Mouse (Mus musculus) cerebellum, postnatal 14 days (tissue): ENCODE results near the gene Klf1.
"Not testable (repeated sequence)": the region's sequence is repeated elsewhere in the genome, so short reads cannot be mapped to it uniquely, and the experiment has no call there.

Experiments used
- DNase-seq, 2 experiments: peaks; one replicate each; pipeline ENCODE4 v3.0.0; 2021; ENCODE audit warnings: mixed read lengths in 2 of 2

Klf1 gene

DNA sequence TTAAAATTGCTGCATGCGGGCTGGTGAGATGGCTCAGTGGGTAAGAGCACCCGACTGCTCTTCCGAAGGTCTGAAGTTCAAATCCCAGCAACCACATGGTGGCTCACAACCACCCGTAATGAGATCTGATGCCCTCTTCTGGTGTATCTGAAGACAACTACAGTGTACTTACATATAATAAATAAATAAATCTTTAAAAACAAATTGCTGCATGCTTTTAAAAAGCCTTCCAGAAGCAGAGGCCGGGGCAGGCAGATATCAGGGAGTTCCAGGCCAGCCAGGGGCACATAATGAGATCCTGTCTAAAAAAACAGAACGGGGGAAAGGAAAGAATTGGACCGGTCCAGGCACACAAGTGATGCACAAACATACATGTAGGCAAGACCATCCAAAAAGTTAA, 6.3 kb downstream of the Klf1 start:
- not testable (repeated sequence) for DNase-seq

- DNase-seq: peak; percentile 80 to 88
These were observed 6.9 kb downstream of the Klf1 start, which contains the start of gene Dnase2a for GRCm38 (mm10) chr8:84908421-84909161. TSS of gene Dnase2a (plus strand) at chr8:84908560.

- no peak for DNase-seq
These were observed 7.5 kb downstream of the Klf1 start for GRCm38 (mm10) chr8:84909162-84909767.

DNA sequence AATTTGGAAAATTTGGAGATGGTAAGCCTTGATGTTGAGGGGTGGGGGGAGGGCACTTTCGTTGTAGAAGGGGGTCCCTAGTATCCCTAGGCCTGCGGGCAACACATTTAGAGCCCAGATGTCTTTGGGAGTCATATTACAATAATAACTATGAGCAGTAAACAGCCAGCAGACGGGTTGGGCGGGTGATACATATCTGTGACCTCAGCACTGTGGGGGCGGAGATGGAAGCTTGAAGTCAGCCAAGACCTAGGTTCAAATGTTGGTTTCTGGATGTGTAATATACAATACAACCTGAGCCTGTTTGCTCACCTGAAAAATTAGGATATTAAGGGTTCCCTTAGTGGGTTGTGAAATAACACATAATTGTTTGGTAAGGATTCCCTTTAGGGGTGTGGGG, 8.2 kb downstream of the Klf1 start:
- DNase-seq: no peak

GRCm38 (mm10) chr8:84910551-84910950, 8.8 kb downstream of the Klf1 start:
- peak; percentile 64 to 70 for DNase-seq

GRCm38 (mm10) chr8:84911854-84912253, 10.1 kb downstream of the Klf1 start:
- DNase-seq: no peak

- no peak for DNase-seq
These were observed 10.7 kb downstream of the Klf1 start for GRCm38 (mm10) chr8:84912391-84912790.

DNA sequence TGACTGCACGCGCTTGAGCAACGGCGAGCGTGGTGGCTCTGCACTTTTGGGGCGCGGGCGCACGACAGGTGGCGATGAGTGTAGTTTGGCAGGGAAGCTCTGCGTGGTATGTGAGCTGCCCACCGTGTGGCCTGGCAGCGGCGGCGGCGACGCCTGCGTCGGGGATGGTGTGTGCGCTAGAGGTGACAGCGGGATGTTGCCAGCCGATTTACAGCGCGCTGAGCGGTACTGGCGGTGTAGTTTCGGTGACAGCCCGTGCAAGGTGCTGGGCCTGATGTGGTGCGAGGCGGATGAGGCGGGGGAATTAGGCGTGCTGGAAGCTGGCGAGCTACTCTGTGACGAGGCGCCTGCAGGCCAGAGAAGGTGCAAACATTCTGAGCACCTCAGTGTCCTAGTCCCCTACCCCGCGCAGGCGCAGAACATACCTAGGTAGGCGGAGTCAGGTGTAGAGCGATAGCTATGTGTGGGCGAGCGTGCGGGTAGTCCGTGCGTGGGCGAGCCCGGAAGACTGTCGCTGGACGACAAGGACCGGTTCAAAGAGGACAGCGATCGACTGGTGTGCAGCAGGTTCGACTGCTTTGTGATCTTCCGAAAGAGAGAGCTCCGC, 11.3 kb downstream of the Klf1 start:
- DNase-seq: peak; percentile 86 to 88

DNA sequence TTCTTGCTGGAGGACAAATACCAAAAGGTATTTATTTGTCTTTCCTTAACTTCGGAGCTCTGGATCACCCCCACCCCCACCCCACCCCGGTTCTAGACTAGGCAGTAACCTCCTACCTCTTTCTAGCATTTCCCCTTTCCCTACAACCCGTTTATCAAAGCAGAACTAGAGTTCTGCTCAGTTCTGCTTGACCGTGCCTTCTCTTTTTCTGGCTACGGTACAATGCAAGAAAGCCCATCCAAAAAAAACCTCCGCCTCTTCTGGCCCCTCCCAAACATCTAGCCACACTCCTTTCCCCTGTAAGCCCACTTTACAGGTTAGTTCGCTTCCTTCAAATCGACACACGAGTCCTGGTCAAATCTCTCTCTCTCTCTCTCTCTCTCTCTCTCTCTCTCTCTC, 11.8 kb downstream of the Klf1 start:
- no peak for DNase-seq

- DNase-seq: peak; percentile 60 to 84
These were observed 12.2 kb downstream of the Klf1 start for GRCm38 (mm10) chr8:84913960-84914359.

DNA sequence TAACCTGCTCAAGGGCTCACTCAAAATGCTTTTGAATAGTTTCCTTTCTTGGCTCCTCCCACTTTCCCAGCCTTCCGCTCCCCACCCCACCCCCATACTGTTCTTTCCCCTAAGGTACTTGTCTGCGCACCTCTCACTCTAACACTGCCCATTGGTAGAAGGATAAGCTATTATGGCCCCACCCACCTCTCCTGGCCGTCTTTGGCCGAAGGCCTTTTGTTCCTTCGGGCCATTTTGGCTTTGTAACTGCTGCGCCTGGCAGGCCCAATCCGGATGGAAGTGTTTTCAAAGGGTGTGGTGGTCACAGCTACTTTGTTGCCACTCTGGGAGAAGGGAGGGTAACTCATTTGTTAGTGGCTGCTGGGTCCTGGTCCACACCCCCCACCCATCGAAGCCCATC, 13.5 kb downstream of the Klf1 start:
- no peak for DNase-seq

DNA sequence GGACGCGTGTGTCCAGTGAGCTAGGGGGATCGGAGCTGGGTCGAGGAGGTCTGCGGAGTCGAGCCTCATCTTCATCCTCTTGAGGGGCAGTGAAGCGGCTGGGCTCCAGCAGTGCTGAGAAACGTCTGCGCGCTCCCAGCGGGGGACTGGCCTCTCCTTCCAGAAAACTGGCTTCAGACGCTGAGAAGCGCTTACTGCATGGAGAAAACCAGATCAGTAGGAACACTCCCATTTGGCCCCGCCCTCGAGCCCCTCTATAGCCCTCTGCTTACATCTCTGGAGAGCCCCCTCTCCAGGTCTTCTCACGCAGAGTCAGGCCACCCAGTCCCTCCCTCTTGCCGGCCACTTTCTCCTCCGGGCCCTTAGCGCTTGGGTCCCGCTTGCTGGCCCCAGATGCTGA, 16.1 kb downstream of the Klf1 start:
- no peak for DNase-seq

DNA sequence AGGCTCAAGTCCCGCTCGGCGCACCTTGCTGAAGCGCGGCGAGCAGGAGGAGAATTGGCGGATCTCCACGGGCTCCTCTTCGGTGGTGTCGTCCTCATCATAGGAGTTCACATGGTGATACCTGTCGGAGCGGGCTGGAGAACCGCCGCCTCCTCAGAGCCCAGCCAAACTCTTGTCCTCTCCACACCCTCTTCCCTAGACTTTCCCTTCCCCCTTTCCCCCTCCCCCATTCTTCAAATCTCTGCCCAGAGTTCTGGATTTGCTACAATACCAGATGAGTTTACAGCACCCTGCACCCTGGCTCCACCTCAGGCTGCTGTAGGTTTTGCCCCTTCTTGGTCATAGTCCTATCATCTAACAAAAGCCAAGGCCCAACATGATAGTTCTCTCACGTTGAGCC, 16.9 kb downstream of the Klf1 start:
- no peak for DNase-seq

- DNase-seq: no peak
These were observed 19.9 kb downstream of the Klf1 start for GRCm38 (mm10) chr8:84921596-84921995.

DNA sequence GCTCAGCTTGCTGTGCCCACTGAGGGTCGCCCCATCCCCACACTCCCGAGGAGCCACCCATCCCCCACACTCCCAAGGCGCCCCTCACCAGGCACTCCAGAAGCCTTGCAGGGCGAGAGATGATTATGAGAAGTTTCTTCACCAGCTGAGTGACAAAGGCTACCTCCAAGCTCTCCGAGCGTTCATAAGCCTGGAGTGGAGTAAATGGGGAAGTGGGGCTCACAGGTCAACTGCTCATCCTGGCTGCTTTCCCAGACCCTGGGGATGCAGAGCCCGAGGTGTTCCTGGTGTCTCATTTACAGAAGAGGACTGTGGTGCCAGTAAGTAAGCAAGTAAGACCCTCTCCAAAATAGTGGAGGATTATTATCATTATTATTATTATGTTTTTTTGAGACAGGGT, 23.8 kb downstream of the Klf1 start:
- DNase-seq: no peak

- no peak for DNase-seq
These were observed 25.8 kb downstream of the Klf1 start for GRCm38 (mm10) chr8:84927513-84927912.

GRCm38 (mm10) chr8:84928456-84929306, 27.0 kb downstream of the Klf1 start:
- peak; percentile 89 to 91 for DNase-seq

GRCm38 (mm10) chr8:84930582-84930981, 28.9 kb downstream of the Klf1 start:
- no peak for DNase-seq

DNA sequence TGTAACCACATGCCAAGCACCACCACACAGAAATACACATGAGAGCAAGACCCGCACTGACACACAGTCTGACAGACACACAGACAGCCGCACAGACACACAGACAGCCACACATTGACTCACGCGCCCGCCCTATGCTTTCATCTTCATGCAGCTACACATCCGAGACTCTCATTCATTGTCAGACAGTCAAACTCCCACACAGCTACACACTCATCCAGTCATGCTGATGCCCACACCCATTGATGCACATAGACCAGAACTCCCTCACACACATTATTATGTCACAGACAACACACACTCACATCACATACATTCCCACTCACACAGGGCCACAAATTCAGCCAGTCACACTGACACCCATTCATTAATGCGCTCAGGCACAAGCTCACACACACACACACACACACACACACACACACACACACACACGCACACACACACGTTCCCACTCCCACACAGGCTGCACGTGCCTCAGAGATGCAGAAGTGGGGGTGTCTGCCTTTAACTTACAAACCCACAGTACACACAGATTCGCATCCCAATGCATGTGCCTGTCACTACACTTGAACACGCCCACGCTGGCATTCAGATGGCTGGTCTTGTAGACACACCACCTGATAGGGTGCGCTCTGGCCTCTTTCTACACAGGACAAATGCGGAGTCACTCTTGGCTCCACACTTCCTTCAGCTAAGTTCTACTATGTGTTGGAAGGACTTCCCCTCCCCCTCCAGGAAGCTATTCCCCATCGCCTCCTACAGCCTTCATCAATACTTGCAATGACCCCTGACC, 32.2 kb downstream of the Klf1 start:
- no peak for DNase-seq

- DNase-seq: peak; percentile 77 to 80
These were observed 33.1 kb downstream of the Klf1 start for GRCm38 (mm10) chr8:84934860-84935259.

GRCm38 (mm10) chr8:84935489-84935888, 33.8 kb downstream of the Klf1 start:
- peak in 1 of 2 experiments; percentile 53 for DNase-seq
